Mouse (Mus musculus): ENCODE results near the gene Lhfpl2. TPM values are rescaled to one million over a fixed set of nuclear protein-coding genes. Genes with fewer than 3 reads are reported as not detected.
A peak's percentile ranks its signal among the peaks of the same experiment; 100 is the strongest.

Gene Lhfpl2
- polyA plus RNA-seq, 1 experiment from 2014 or later: 10.2 TPM

GRCm38 (mm10) chr13:94084220-94085126 lies 26.9 kb downstream of the Lhfpl2 start:
- no peak overlapping the region for H3K27ac ChIP-seq (ENCODE audit: low read depth, low read length)
- no peak for TF ChIP-seq CTCF (IDR thresholded peaks at IDR 0.05; ENCODE audit: low read depth)
- H3K9me3 ChIP-seq (ENCODE audit: control insufficient read depth): 0 out of 2 replicates have a peak, but pooled peaks cover 5% of the 10 kb centered on the region
- H3K4me1 ChIP-seq (replicated peaks; ENCODE audit: control insufficient read depth, insufficient read depth, low read length): no peaks in the 10 kb centered on the region
- H3K4me2 ChIP-seq (replicated peaks; ENCODE audit: low read depth): no peak overlapping the region
- no peaks in the 10 kb centered on the region for H3K36me3 ChIP-seq (ENCODE audit: control insufficient read depth, insufficient read depth)
- 75% methylated on average over 15 of the region's 15 CpGs for WGBS
- no peak overlapping the region for H3K9ac ChIP-seq (ENCODE audit: low read depth, low read length)
- no peak overlapping the region for H3K4me3 ChIP-seq (ENCODE audit: low read depth, low read length)
- peak; percentile 66 for ATAC-seq
- no peaks in the 10 kb centered on the region for H3K27me3 ChIP-seq (replicated peaks; ENCODE audit: control insufficient read depth, insufficient read depth, low read length)

GRCm38 (mm10) chr13:94086090-94086808 lies 28.7 kb downstream of the Lhfpl2 start:
- Histone ChIP-seq H3K27me3 (replicated peaks; ENCODE audit: control insufficient read depth, insufficient read depth, low read length) (no peaks in the 10 kb centered on the region), H3K4me1 (replicated peaks; ENCODE audit: control insufficient read depth, insufficient read depth, low read length) (no peaks in the 10 kb centered on the region), H3K9ac (ENCODE audit: low read depth, low read length) (no peak overlapping the region), H3K4me2 (replicated peaks; ENCODE audit: low read depth) (no peak overlapping the region), H3K4me3 (ENCODE audit: low read depth, low read length) (no peak overlapping the region), H3K27ac (ENCODE audit: low read depth, low read length) (no peak overlapping the region), H3K36me3 (ENCODE audit: control insufficient read depth, insufficient read depth) (no peaks in the 10 kb centered on the region), H3K9me3 (ENCODE audit: control insufficient read depth) (no peaks in the 10 kb centered on the region)
- TF ChIP-seq CTCF (IDR thresholded peaks at IDR 0.05; ENCODE audit: low read depth): no peak
- 86% methylated on average over 12 of the region's 12 CpGs for WGBS
- ATAC-seq: no peak

GRCm38 (mm10) chr13:94087061-94087460 lies 29.5 kb downstream of the Lhfpl2 start:
- Histone ChIP-seq H3K4me2 (replicated peaks; ENCODE audit: low read depth) (no peak overlapping the region), H3K4me3 (ENCODE audit: low read depth, low read length) (no peak overlapping the region), H3K9me3 (ENCODE audit: control insufficient read depth) (no peaks in the 10 kb centered on the region), H3K27me3 (replicated peaks; ENCODE audit: control insufficient read depth, insufficient read depth, low read length) (no peaks in the 10 kb centered on the region), H3K9ac (ENCODE audit: low read depth, low read length) (no peak overlapping the region), H3K36me3 (ENCODE audit: control insufficient read depth, insufficient read depth) (no peaks in the 10 kb centered on the region), H3K4me1 (replicated peaks; ENCODE audit: control insufficient read depth, insufficient read depth, low read length) (no peaks in the 10 kb centered on the region), H3K27ac (ENCODE audit: low read depth, low read length) (no peak overlapping the region)
- 43% methylated on average over 9 of the region's 9 CpGs for WGBS
- peak; percentile 20; the same call in 1 of the 2 replicates for ATAC-seq
- no peak for TF ChIP-seq CTCF (IDR thresholded peaks at IDR 0.05; ENCODE audit: low read depth)

DNA sequence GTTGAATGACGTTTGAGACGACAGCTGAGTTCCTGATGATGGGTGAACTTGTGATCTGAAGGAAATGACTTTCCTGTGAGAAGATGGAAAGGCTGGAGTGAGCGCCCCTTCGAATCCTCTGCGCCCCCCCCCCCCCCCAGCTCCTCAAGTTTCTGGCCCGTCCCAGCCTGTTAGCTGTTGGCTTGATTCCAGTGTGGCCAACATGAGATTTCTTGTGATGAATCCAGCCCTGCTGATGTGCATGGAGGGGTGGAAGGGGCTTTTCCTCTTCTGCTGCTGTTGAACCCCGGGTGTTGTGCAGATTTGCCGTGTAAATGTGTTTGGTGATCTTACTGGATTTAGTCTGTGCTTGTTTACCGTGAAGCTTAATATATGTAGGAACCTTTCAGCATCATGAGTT lies 31.2 kb downstream of the Lhfpl2 start:
- no peak overlapping the region for H3K9ac ChIP-seq (ENCODE audit: low read depth, low read length)
- no peak for TF ChIP-seq CTCF (IDR thresholded peaks at IDR 0.05; ENCODE audit: low read depth)
- no peak for ATAC-seq
- H3K4me2 ChIP-seq (replicated peaks; ENCODE audit: low read depth): no peak overlapping the region
- no peak overlapping the region for H3K27ac ChIP-seq (ENCODE audit: low read depth, low read length)
- no peak overlapping the region for H3K4me3 ChIP-seq (ENCODE audit: low read depth, low read length)
- H3K4me1 ChIP-seq (replicated peaks; ENCODE audit: control insufficient read depth, insufficient read depth, low read length): no peaks in the 10 kb centered on the region
- H3K36me3 ChIP-seq (ENCODE audit: control insufficient read depth, insufficient read depth): no peaks in the 10 kb centered on the region
- WGBS: 84% methylated on average over 9 of the region's 9 CpGs
- H3K27me3 ChIP-seq (replicated peaks; ENCODE audit: control insufficient read depth, insufficient read depth, low read length): no peaks in the 10 kb centered on the region
- H3K9me3 ChIP-seq (ENCODE audit: control insufficient read depth): no peaks in the 10 kb centered on the region

DNA sequence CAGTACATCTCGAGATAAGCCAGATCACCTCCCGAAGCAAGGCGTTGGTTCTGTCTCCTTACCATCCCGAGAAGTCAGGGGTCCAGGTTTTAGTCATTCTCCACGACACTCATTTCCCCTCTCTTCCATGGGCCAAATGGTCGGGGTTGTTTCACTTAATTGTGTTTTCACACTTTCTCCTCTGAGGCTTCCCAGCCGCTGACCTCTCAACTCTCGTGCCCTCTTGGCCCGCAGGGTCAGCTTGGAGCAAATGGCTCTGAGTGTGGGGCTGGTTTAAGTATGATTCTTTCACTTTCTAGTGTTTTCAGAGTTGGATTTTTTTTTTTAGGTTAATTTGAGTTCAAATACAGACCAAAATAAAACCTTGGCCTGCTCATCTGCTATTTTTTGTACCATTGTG lies 31.7 kb downstream of the Lhfpl2 start:
- no peaks in the 10 kb centered on the region for H3K4me1 ChIP-seq (replicated peaks; ENCODE audit: control insufficient read depth, insufficient read depth, low read length)
- no peaks in the 10 kb centered on the region for H3K36me3 ChIP-seq (ENCODE audit: control insufficient read depth, insufficient read depth)
- H3K4me3 ChIP-seq (ENCODE audit: low read depth, low read length): no peak overlapping the region
- ATAC-seq: no peak
- H3K27me3 ChIP-seq (replicated peaks; ENCODE audit: control insufficient read depth, insufficient read depth, low read length): no peaks in the 10 kb centered on the region
- WGBS: 77% methylated on average over 9 of the region's 9 CpGs
- no peaks in the 10 kb centered on the region for H3K9me3 ChIP-seq (ENCODE audit: control insufficient read depth)
- no peak for TF ChIP-seq CTCF (IDR thresholded peaks at IDR 0.05; ENCODE audit: low read depth)
- H3K4me2 ChIP-seq (replicated peaks; ENCODE audit: low read depth): no peak overlapping the region
- H3K9ac ChIP-seq (ENCODE audit: low read depth, low read length): no peak overlapping the region
- H3K27ac ChIP-seq (ENCODE audit: low read depth, low read length): no peak overlapping the region

DNA sequence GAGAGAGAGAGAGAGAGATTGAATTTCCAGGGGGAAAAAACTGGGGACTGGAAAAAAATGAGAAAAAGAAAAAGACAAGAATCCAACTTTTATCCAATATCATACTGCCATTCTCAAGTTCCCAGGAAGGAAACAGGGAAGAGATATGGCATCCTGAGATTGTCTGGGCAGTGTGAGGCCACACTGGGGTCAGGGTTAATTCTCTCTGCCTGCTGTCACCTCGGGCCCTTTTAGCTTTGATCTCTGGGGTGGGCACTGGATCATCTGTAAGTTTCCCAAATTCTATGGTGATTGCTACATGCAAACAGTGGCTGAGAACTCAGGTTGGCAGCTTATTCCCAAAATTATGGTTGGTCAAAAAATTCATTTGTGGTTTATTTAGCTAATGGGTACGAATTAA lies 33.8 kb downstream of the Lhfpl2 start:
- H3K4me1 ChIP-seq (replicated peaks; ENCODE audit: control insufficient read depth, insufficient read depth, low read length): peaks cover 7% of the 10 kb centered on the region
- H3K27ac ChIP-seq (ENCODE audit: low read depth, low read length): no peak overlapping the region
- no peak for TF ChIP-seq CTCF (IDR thresholded peaks at IDR 0.05; ENCODE audit: low read depth)
- no peak overlapping the region for H3K4me3 ChIP-seq (ENCODE audit: low read depth, low read length)
- WGBS: 57% methylated on average over 2 of the region's 2 CpGs
- no peaks in the 10 kb centered on the region for H3K27me3 ChIP-seq (replicated peaks; ENCODE audit: control insufficient read depth, insufficient read depth, low read length)
- no peaks in the 10 kb centered on the region for H3K9me3 ChIP-seq (ENCODE audit: control insufficient read depth)
- H3K36me3 ChIP-seq (ENCODE audit: control insufficient read depth, insufficient read depth): no peaks in the 10 kb centered on the region
- no peak overlapping the region for H3K9ac ChIP-seq (ENCODE audit: low read depth, low read length)
- no peak for ATAC-seq
- H3K4me2 ChIP-seq (replicated peaks; ENCODE audit: low read depth): no peak overlapping the region

Measured in intestine, postnatal 0 days (tissue).